Mouse (Mus musculus): ENCODE data around the gene Rarb. TPM values are rescaled to one million over a fixed set of nuclear protein-coding genes. Genes with fewer than 3 reads are reported as not detected.
A peak's percentile ranks its signal among the peaks of the same experiment; 100 is the strongest.

The Rarb gene
- total RNA-seq, 2 experiments from 2014 or later: not detected

- no peak for ATAC-seq (replicated peaks; ENCODE audit: poor library complexity, severe bottlenecking)
Measured at GRCm38 (mm10) chr14:16547492-16548199, 271.3 kb downstream of the Rarb start.

GRCm38 (mm10) chr14:16544995-16545394 lies 274.0 kb downstream of the Rarb start:
- peak; percentile 22; the same call in 1 of the 2 replicates for ATAC-seq (replicated peaks; ENCODE audit: poor library complexity, severe bottlenecking)

GRCm38 (mm10) chr14:16541641-16542040 lies 277.3 kb downstream of the Rarb start:
- ATAC-seq (replicated peaks; ENCODE audit: poor library complexity, severe bottlenecking): no peak

GRCm38 (mm10) chr14:16537433-16537832 lies 281.5 kb downstream of the Rarb start:
- ATAC-seq (replicated peaks; ENCODE audit: poor library complexity, severe bottlenecking): no peak

GRCm38 (mm10) chr14:16528631-16529030 lies 290.3 kb downstream of the Rarb start:
- ATAC-seq (replicated peaks; ENCODE audit: poor library complexity, severe bottlenecking): no peak

GRCm38 (mm10) chr14:16526120-16526519 lies 292.8 kb downstream of the Rarb start:
- peak; percentile 66 for ATAC-seq (replicated peaks; ENCODE audit: poor library complexity, severe bottlenecking)

- ATAC-seq (replicated peaks; ENCODE audit: poor library complexity, severe bottlenecking): no peak
Measured at GRCm38 (mm10) chr14:16525137-16525924, 293.6 kb downstream of the Rarb start.

- no peak for ATAC-seq (replicated peaks; ENCODE audit: poor library complexity, severe bottlenecking)
Measured at GRCm38 (mm10) chr14:16522852-16523251, 296.1 kb downstream of the Rarb start.

- no peak for ATAC-seq (replicated peaks; ENCODE audit: poor library complexity, severe bottlenecking)
Measured at GRCm38 (mm10) chr14:16519588-16520167, 299.3 kb downstream of the Rarb start.

GRCm38 (mm10) chr14:16517958-16518357 lies 301.0 kb downstream of the Rarb start:
- ATAC-seq (replicated peaks; ENCODE audit: poor library complexity, severe bottlenecking): no peak

GRCm38 (mm10) chr14:16515731-16516130 lies 303.2 kb downstream of the Rarb start:
- no peak for ATAC-seq (replicated peaks; ENCODE audit: poor library complexity, severe bottlenecking)

- ATAC-seq (replicated peaks; ENCODE audit: poor library complexity, severe bottlenecking): no peak
Measured at GRCm38 (mm10) chr14:16510574-16510973, 308.4 kb downstream of the Rarb start.

GRCm38 (mm10) chr14:16509825-16510224 lies 309.1 kb downstream of the Rarb start:
- ATAC-seq (replicated peaks; ENCODE audit: poor library complexity, severe bottlenecking): no peak

GRCm38 (mm10) chr14:16508760-16509159 lies 310.2 kb downstream of the Rarb start:
- no peak for ATAC-seq (replicated peaks; ENCODE audit: poor library complexity, severe bottlenecking)

GRCm38 (mm10) chr14:16497226-16497661 lies 321.7 kb downstream of the Rarb start:
- no peak for ATAC-seq (replicated peaks; ENCODE audit: poor library complexity, severe bottlenecking)

GRCm38 (mm10) chr14:16483656-16484380 lies 335.1 kb downstream of the Rarb start:
- no peak for ATAC-seq (replicated peaks; ENCODE audit: poor library complexity, severe bottlenecking)

GRCm38 (mm10) chr14:16480621-16481020 lies 338.3 kb downstream of the Rarb start:
- ATAC-seq (replicated peaks; ENCODE audit: poor library complexity, severe bottlenecking): no peak

GRCm38 (mm10) chr14:16479521-16479920 lies 339.4 kb downstream of the Rarb start:
- no peak for ATAC-seq (replicated peaks; ENCODE audit: poor library complexity, severe bottlenecking)

GRCm38 (mm10) chr14:16478606-16479323 lies 340.2 kb downstream of the Rarb start:
- ATAC-seq (replicated peaks; ENCODE audit: poor library complexity, severe bottlenecking): peak; percentile 37; the same call in 1 of the 2 replicates
